Mouse (Mus musculus) midbrain, embryonic 12.5 days (tissue): Measurements from ENCODE around the gene Vmn1r192. TPM values are rescaled to one million over a fixed set of nuclear protein-coding genes. Genes with fewer than 3 reads are reported as not detected.
"Not testable (repeated sequence)": the region's sequence is repeated elsewhere in the genome, so short reads cannot be mapped to it uniquely, and the experiment has no call there.

Experiments
- ATAC-seq: fragments of 200-750 bp; cut with Nextera tagmentation; 2 replicates; pipeline ENCODE4 v1.8.0; 2017; ENCODE audit warnings: low read depth, moderate TSS enrichment, moderate library complexity; ENCODE audit not compliant: low FRiP score
- H3K27ac ChIP-seq: fragments of 300-500 bp; sonication (generic); replicated peaks from 2 replicates; pipeline ENCODE4 v1.5.1; 2016; ENCODE audit warnings: mild to moderate bottlenecking
- H3K27me3 ChIP-seq: fragments of 300-500 bp; sonication (generic); 2 replicates; pipeline ENCODE4 v1.6.1; 2016; ENCODE audit warnings: mild to moderate bottlenecking
- H3K36me3 ChIP-seq: fragments of 300-500 bp; sonication (generic); 2 replicates; pipeline ENCODE4 v1.6.1; 2016
- H3K4me1 ChIP-seq: fragments of 300-500 bp; sonication (generic); 2 replicates; pipeline ENCODE4 v1.6.1; 2016
- H3K4me2 ChIP-seq: fragments of 300-500 bp; sonication (generic); replicated peaks from 2 replicates; pipeline ENCODE4 v1.6.1; 2016; ENCODE audit warnings: mild to moderate bottlenecking, moderate library complexity
- H3K4me3 ChIP-seq: fragments of 300-500 bp; sonication (generic); 2 replicates; pipeline ENCODE4 v1.5.1; 2016; ENCODE audit warnings: mild to moderate bottlenecking
- H3K9ac ChIP-seq: fragments of 300-500 bp; sonication (generic); replicated peaks from 2 replicates; pipeline ENCODE4 v1.6.1; 2016; ENCODE audit warnings: mild to moderate bottlenecking, moderate library complexity
- H3K9me3 ChIP-seq: fragments of 300-500 bp; sonication (generic); 2 replicates; pipeline ENCODE4 v1.6.1; 2016; ENCODE audit warnings: mild to moderate bottlenecking
- WGBS: fragments of 180-500 bp; shearing (Covaris S2); methylation state at CpG from one replicate; pipeline ENCODE4 v1.1.7; 2016; 5-methylcytosine and 5-hydroxymethylcytosine counted together
- microRNA-seq: library from miRNA; unstranded; fragments of <30 nt; microRNA quantifications from one replicate; pipeline ENCODE4, GENCODE M21; 2017
- polyA plus RNA-seq: library from polyadenylated mRNA; unstranded; fragments of >200 nt; fragmentation: Nextera tagmentation; extraction: Ambion mirVana; gene quantifications from 2 replicates; pipeline ENCODE4 v1.2.1, GENCODE M21; 2016

The Vmn1r192 gene
- not detected in 2 replicates for polyA plus RNA-seq

- Histone ChIP-seq H3K27ac (no peak within 1 kb of the TSS), H3K36me3 (no peaks in the 10 kb centered on the region), H3K27me3 (no peaks in the 10 kb centered on the region), H3K9ac (no peak within 1 kb of the TSS), H3K4me3 (no peak within 1 kb of the TSS), H3K4me2 (no peak within 1 kb of the TSS), H3K4me1 (no peaks in the 10 kb centered on the region), H3K9me3 (no peaks in the 10 kb centered on the region)
- ATAC-seq = no peak
Measured at GRCm38 (mm10) chr13:22191041-22191440, at the start of gene Vmn1r192. Gene Vmn1r192, minus strand, starts transcription at chr13:22191141.

- H3K36me3 ChIP-seq, H3K4me3 ChIP-seq, H3K9me3 ChIP-seq, H3K9ac ChIP-seq, H3K27me3 ChIP-seq, H3K27ac ChIP-seq, ATAC-seq, H3K4me1 ChIP-seq, H3K4me2 ChIP-seq: not testable (repeated sequence)
- 80% methylated on average over 1 of the region's 1 CpGs for WGBS
Measured at GRCm38 (mm10) chr13:22223060-22223459, 32.1 kb upstream of the Vmn1r192 start, which contains the start of gene Vmn1r193. Gene Vmn1r193, minus strand, starts transcription at chr13:22223160.

- WGBS = 62% methylated on average over 3 of the region's 3 CpGs
- not testable (repeated sequence) for H3K4me2 ChIP-seq, H3K36me3 ChIP-seq, H3K9me3 ChIP-seq, H3K9ac ChIP-seq, H3K27ac ChIP-seq, H3K4me3 ChIP-seq, H3K27me3 ChIP-seq, ATAC-seq, H3K4me1 ChIP-seq
Measured at GRCm38 (mm10) chr13:22192756-22193155, 1.8 kb upstream of the Vmn1r192 start.

GRCm38 (mm10) chr13:22190385-22190784, 556 bp downstream of the Vmn1r192 start:
- Histone ChIP-seq H3K4me1 (no peaks in the 10 kb centered on the region), H3K4me2 (no peak overlapping the region), H3K4me3 (no peak overlapping the region), H3K36me3 (no peaks in the 10 kb centered on the region), H3K27me3 (no peaks in the 10 kb centered on the region), H3K27ac (no peak overlapping the region), H3K9ac (no peak overlapping the region), H3K9me3 (no peaks in the 10 kb centered on the region)
- 89% methylated on average over 2 of the region's 2 CpGs for WGBS
- no peak for ATAC-seq

GRCm38 (mm10) chr13:22189313-22189712, 1.6 kb downstream of the Vmn1r192 start:
- no peak overlapping the region for H3K4me3 ChIP-seq
- no peak overlapping the region for H3K9ac ChIP-seq
- no peak overlapping the region for H3K4me2 ChIP-seq
- no peaks in the 10 kb centered on the region for H3K9me3 ChIP-seq
- no peaks in the 10 kb centered on the region for H3K4me1 ChIP-seq
- H3K27me3 ChIP-seq = no peaks in the 10 kb centered on the region
- no peak for ATAC-seq
- H3K36me3 ChIP-seq = no peaks in the 10 kb centered on the region
- WGBS = 93% methylated on average over 2 of the region's 2 CpGs
- no peak overlapping the region for H3K27ac ChIP-seq

GRCm38 (mm10) chr13:22183869-22184268, 7.1 kb downstream of the Vmn1r192 start, which contains the start of gene Vmn1r191:
Gene Vmn1r191, minus strand, starts transcription at chr13:22183969.
- Histone ChIP-seq H3K36me3 (no peaks in the 10 kb centered on the region), H3K4me3 (no peak within 1 kb of the TSS), H3K4me1 (no peaks in the 10 kb centered on the region), H3K9ac (no peak within 1 kb of the TSS), H3K4me2 (no peak within 1 kb of the TSS), H3K9me3 (no peaks in the 10 kb centered on the region), H3K27ac (no peak within 1 kb of the TSS), H3K27me3 (no peaks in the 10 kb centered on the region)
- 86% methylated on average over 1 of the region's 1 CpGs for WGBS
- ATAC-seq = no peak

- Histone ChIP-seq H3K27me3 (no peaks in the 10 kb centered on the region), H3K9ac (no peak overlapping the region), H3K27ac (no peak overlapping the region), H3K4me2 (no peak overlapping the region), H3K4me3 (no peak overlapping the region), H3K9me3 (peaks cover 7% of the 10 kb centered on the region; the same call in 1 of the 2 replicates), H3K36me3 (no peaks in the 10 kb centered on the region), H3K4me1 (no peaks in the 10 kb centered on the region)
- WGBS = 94% methylated on average over 15 of the region's 15 CpGs
- no peak for ATAC-seq
Measured at GRCm38 (mm10) chr13:22168416-22168815, 22.5 kb downstream of the Vmn1r192 start.

GRCm38 (mm10) chr13:22136495-22137293, 54.2 kb downstream of the Vmn1r192 start:
- not testable (repeated sequence) for H3K9me3 ChIP-seq, H3K27ac ChIP-seq, H3K36me3 ChIP-seq, H3K4me3 ChIP-seq, H3K4me1 ChIP-seq, H3K9ac ChIP-seq, ATAC-seq, H3K4me2 ChIP-seq, H3K27me3 ChIP-seq
- 64% methylated on average over 5 of the region's 5 CpGs for WGBS

Small RNAs within 50 kb of the gene (microRNA-seq; reads per million reads assigned to microRNA genes)
- gene Gm23282 = not detected
- gene Gm25084 = not detected

Other genes starting within 250 kb of the Vmn1r192 start
- gene Zfp184, start 246.0 kb downstream of the Vmn1r192 start, polyA plus RNA-seq = 22.3 and 24.2 TPM in 2 replicates
- gene Pom121l2, start 209.9 kb downstream of the Vmn1r192 start, polyA plus RNA-seq = not detected in 2 replicates
- 0.30 TPM in 1 of 2 replicates, not detected in the other for gene Prss16, start 181.4 kb downstream of the Vmn1r192 start, polyA plus RNA-seq
- 10.1 and 11.3 TPM in 2 replicates for gene Hist1h2ah, start 155.6 kb downstream of the Vmn1r192 start, polyA plus RNA-seq
- gene Hist1h2bk, start 155.3 kb downstream of the Vmn1r192 start, polyA plus RNA-seq = 7.2 and 8.1 TPM in 2 replicates
- 34.4 and 38.6 TPM in 2 replicates for gene Hist1h4i, start 149.8 kb downstream of the Vmn1r192 start, polyA plus RNA-seq
- 62.2 and 69.7 TPM in 2 replicates for gene Hist1h2ag, start 148.2 kb downstream of the Vmn1r192 start, polyA plus RNA-seq
- gene Hist1h2bj, start 147.9 kb downstream of the Vmn1r192 start, polyA plus RNA-seq = 13.1 and 15.4 TPM in 2 replicates
- gene Vmn1r188, start 106.7 kb downstream of the Vmn1r192 start, polyA plus RNA-seq = not detected in 2 replicates
- gene Vmn1r189, start 85.3 kb downstream of the Vmn1r192 start, polyA plus RNA-seq = not detected in 2 replicates
- gene Vmn1r191, start 7.2 kb downstream of the Vmn1r192 start, polyA plus RNA-seq = not detected in 2 replicates
- not detected in 2 replicates for gene Vmn1r193, start 32.0 kb upstream of the Vmn1r192 start, polyA plus RNA-seq
- not detected in 2 replicates for gene Vmn1r194, start 53.1 kb upstream of the Vmn1r192 start, polyA plus RNA-seq
- not detected in 2 replicates for gene Vmn1r195, start 79.4 kb upstream of the Vmn1r192 start, polyA plus RNA-seq
- gene Vmn1r196, start 98.8 kb upstream of the Vmn1r192 start, polyA plus RNA-seq = not detected in 2 replicates
- not detected in 2 replicates for gene Vmn1r197, start 133.4 kb upstream of the Vmn1r192 start, polyA plus RNA-seq
- gene Vmn1r198, start 159.2 kb upstream of the Vmn1r192 start, polyA plus RNA-seq = not detected in 2 replicates
- not detected in 2 replicates for gene Vmn1r199, start 188.7 kb upstream of the Vmn1r192 start, polyA plus RNA-seq
- gene Vmn1r200, start 199.2 kb upstream of the Vmn1r192 start, polyA plus RNA-seq = not detected in 2 replicates